Mouse (Mus musculus) T-helper 1 cell (primary cell): ENCODE data around the gene Spock2.
"Not testable (repeated sequence)": the region's sequence is repeated elsewhere in the genome, so short reads cannot be mapped to it uniquely, and the experiment has no call there.

Experiments
- in situ Hi-C: fragments of 300-600 bp; cut with MboI, MseI; formaldehyde crosslinking; loops from one replicate; pipeline ENCODE4 v1.15.1; 2025; ENCODE audit warnings: high pct_unique_total_duplicates

Spock2 gene

GRCm38 (mm10) chr10:60147510-60148047 lies 41.6 kb downstream of the Spock2 start:
- in situ Hi-C loops = not testable (repeated sequence)

GRCm38 (mm10) chr10:60148087-60148486 lies 42.1 kb downstream of the Spock2 start:
- in situ Hi-C loops = no loop called here

GRCm38 (mm10) chr10:60151107-60151663 lies 45.2 kb downstream of the Spock2 start:
- in situ Hi-C loops = loop anchor here (5.0 kb wide), 1 partner anchor 81 kb away; no protein-coding TSS in a partner anchor

- in situ Hi-C loops = no loop called here
These were observed 50.0 kb downstream of the Spock2 start for GRCm38 (mm10) chr10:60156016-60156415.

- in situ Hi-C loops = no loop called here
These were observed 52.1 kb downstream of the Spock2 start for GRCm38 (mm10) chr10:60158144-60158543.

GRCm38 (mm10) chr10:60161397-60161796 lies 55.4 kb downstream of the Spock2 start:
- in situ Hi-C loops = not testable (repeated sequence)

- in situ Hi-C loops = not testable (repeated sequence)
These were observed 56.4 kb downstream of the Spock2 start for GRCm38 (mm10) chr10:60162184-60162972.

GRCm38 (mm10) chr10:60162973-60163255 lies 56.9 kb downstream of the Spock2 start:
- in situ Hi-C loops = no loop called here

- in situ Hi-C loops = no loop called here
These were observed 58.9 kb downstream of the Spock2 start for GRCm38 (mm10) chr10:60164869-60165268.

- in situ Hi-C loops = no loop called here
These were observed 60.0 kb downstream of the Spock2 start for GRCm38 (mm10) chr10:60166068-60166467.

GRCm38 (mm10) chr10:60168306-60168705 lies 62.3 kb downstream of the Spock2 start:
- in situ Hi-C loops = no loop called here

- in situ Hi-C loops = no loop called here
These were observed 62.9 kb downstream of the Spock2 start for GRCm38 (mm10) chr10:60168960-60169359.

GRCm38 (mm10) chr10:60170326-60171089 lies 64.5 kb downstream of the Spock2 start:
- in situ Hi-C loops = no loop called here

GRCm38 (mm10) chr10:60171368-60171767 lies 65.3 kb downstream of the Spock2 start:
- in situ Hi-C loops = no loop called here

GRCm38 (mm10) chr10:60172306-60172705 lies 66.3 kb downstream of the Spock2 start:
- in situ Hi-C loops = no loop called here

- in situ Hi-C loops = no loop called here
These were observed 67.0 kb downstream of the Spock2 start for GRCm38 (mm10) chr10:60173035-60173434.

GRCm38 (mm10) chr10:60174506-60174905 lies 68.5 kb downstream of the Spock2 start:
- in situ Hi-C loops = no loop called here

GRCm38 (mm10) chr10:60175306-60175705 lies 69.3 kb downstream of the Spock2 start:
- in situ Hi-C loops = not testable (repeated sequence)
